Comparison of ENCODE assay signal across 8 mouse cellular contexts in the genomic region with DNA sequence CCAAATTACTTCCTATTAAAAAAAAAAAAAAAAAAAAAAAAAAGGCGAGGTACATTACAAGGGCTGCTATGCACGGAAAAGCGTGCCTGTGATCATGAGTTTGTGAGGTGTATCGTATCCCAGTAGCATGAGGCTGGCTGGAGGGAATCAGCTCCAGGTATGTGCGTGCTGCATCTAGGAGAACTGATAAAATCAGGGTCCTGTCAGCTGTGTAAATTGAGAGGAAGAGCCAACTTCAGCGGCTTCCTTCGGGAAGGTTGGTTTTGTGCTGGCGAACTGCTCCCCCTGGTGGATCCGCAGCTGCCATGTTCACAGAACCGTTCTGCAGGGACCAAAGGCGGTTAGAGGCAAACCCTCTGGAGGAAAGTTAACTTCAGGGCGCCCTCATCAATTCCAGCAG.
DNase-seq lines count a peak whose midpoint lies in the region; ATAC-seq and TF ChIP-seq lines count a peak whose summit lies in the region.

No protein-coding gene starts in this region.

- peaks cover 6% of the 10 kb centered on the region; the same call in 1 of the 2 replicates for H3K4me1 ChIP-seq in hindbrain, postnatal 0 days (ENCODE audit: insufficient read depth, low read length)

- peak overlapping the region; percentile 35 for H3K4me3 ChIP-seq in hindbrain, postnatal 0 days (ENCODE audit: low read length)

- H3K36me3 ChIP-seq in hindbrain, postnatal 0 days (ENCODE audit: insufficient read depth, low read length), result no peaks in the 10 kb centered on the region

- H3K9me3 ChIP-seq in hindbrain, postnatal 0 days (ENCODE audit: low read length), result no peaks in the 10 kb centered on the region

- peak overlapping the region; percentile 32; the same call in 1 of the 2 replicates for H3K27ac ChIP-seq in hindbrain, postnatal 0 days

- H3K9ac ChIP-seq in hindbrain, postnatal 0 days (replicated peaks; ENCODE audit: low read length), result 0 out of 2 replicates have a peak overlapping the region, but pooled peaks have one; percentile 24

- peak; percentile 76 to 79 for DNase-seq in adrenal gland, adult 18-20 months (ENCODE audit: low spot score in 2 of 2)
- peak; percentile 44 to 54 for DNase-seq in gastrocnemius, adult 8-10 months (ENCODE audit: low spot score in 2 of 2)
- peak; percentile 92 for DNase-seq in hindbrain, postnatal 0 days (ENCODE audit: low spot score)
- DNase-seq in left cerebral cortex, adult 18-20 months (ENCODE audit: low spot score in 2 of 2), result peak; percentile 79 to 81
- DNase-seq in lung, postnatal 36 days, result peak; percentile 86
- peak; percentile 80 to 84 for DNase-seq in right cerebral cortex, adult 2 months (ENCODE audit: low spot score in 2 of 2)
- no peak for DNase-seq in natural killer cell, adult 2 months (ENCODE audit: low spot score in 2 of 2)

- peak overlapping the region; percentile 78 for H3K4me2 ChIP-seq in hindbrain, postnatal 0 days (ENCODE audit: low read depth, low read length)

- TF ChIP-seq CTCF in hindbrain, postnatal 0 days (IDR thresholded peaks at IDR 0.05; ENCODE audit: low read depth), result peak; percentile 96

- 3% methylated on average over 12 of the region's 12 CpGs for WGBS in hindbrain, postnatal 0 days

- H3K27me3 ChIP-seq in hindbrain, postnatal 0 days (ENCODE audit: insufficient read depth, low read length), result no peaks in the 10 kb centered on the region

- peak; percentile 87 for ATAC-seq in common myeloid progenitor, adult 5-6 weeks (replicated peaks; ENCODE audit: low read depth, poor library complexity, severe bottlenecking)
- peak; percentile 77 for ATAC-seq in hindbrain, postnatal 0 days

Comparison
In these comparisons a context has a peak if more than half of its experiments do, and no peak if none do; other contexts are left out.
1. DNase-seq: peak in adrenal gland, adult 18-20 months (2 of 2), gastrocnemius, adult 8-10 months (2 of 2), hindbrain, postnatal 0 days (single experiment), left cerebral cortex, adult 18-20 months (2 of 2), lung, postnatal 36 days (single experiment) and right cerebral cortex, adult 2 months (2 of 2); none in natural killer cell, adult 2 months (0 of 2).